Mouse (Mus musculus): ENCODE measurements at regions not wholly inside any gene's neighbourhood (a gene's known extent, or its start where the extent isn't known, plus 50 kb on each side); places are given as distances from the start of the nearest gene placed in this dataset.

- no peaks in the 10 kb centered on the region for H3K4me1 ChIP-seq (ENCODE audit: control insufficient read depth in 1 of 2, insufficient read depth in 2 of 2, low read length in 2 of 2)
- no peak for TF ChIP-seq E2F4 (IDR thresholded peaks at IDR 0.05; ENCODE audit: borderline replicate concordance, low read depth, low read length)
- no peak for TF ChIP-seq ZKSCAN1 (IDR thresholded peaks at IDR 0.05; ENCODE audit: low read depth, low read length)
- no peak for TF ChIP-seq CTCF (IDR thresholded peaks at IDR 0.05 in 2 of 3, conservative IDR thresholded peaks at IDR 0.05 in 1 of 3; ENCODE audit: control insufficient read depth in 1 of 3, insufficient read depth in 1 of 3, low read depth in 2 of 3, low read length in 3 of 3, poor library complexity in 1 of 3, severe bottlenecking in 1 of 3)
- no peak for TF ChIP-seq UBTF (IDR thresholded peaks at IDR 0.05; ENCODE audit: borderline replicate concordance, insufficient read depth, low read depth, low read length)
- no peak for TF ChIP-seq MAX (IDR thresholded peaks at IDR 0.05; ENCODE audit: low read length)
- TF ChIP-seq USF2 (IDR thresholded peaks at IDR 0.05; ENCODE audit: borderline replicate concordance in 1 of 2, insufficient read depth in 1 of 2, low read depth in 1 of 2, low read length in 2 of 2), result no peak
- no peak for TF ChIP-seq MXI1 (IDR thresholded peaks at IDR 0.05; ENCODE audit: low read depth, low read length)
- TF ChIP-seq MYC (IDR thresholded peaks at IDR 0.05; ENCODE audit: low read depth, low read length), result no peak
- no peak for TF ChIP-seq ZNF384 (IDR thresholded peaks at IDR 0.05; ENCODE audit: low read depth, low read length)
- no peak for TF ChIP-seq ETS1 (IDR thresholded peaks at IDR 0.05; ENCODE audit: low read depth, low read length)
- no peak for TF ChIP-seq NELFE (IDR thresholded peaks at IDR 0.05; ENCODE audit: low read depth, low read length)
- TF ChIP-seq GABPA (IDR thresholded peaks at IDR 0.05; ENCODE audit: low read depth, low read length), result no peak
- TF ChIP-seq USF1 (IDR thresholded peaks at IDR 0.05; ENCODE audit: low read depth, low read length), result no peak
- TF ChIP-seq BHLHE40 (IDR thresholded peaks at IDR 0.05; ENCODE audit: borderline replicate concordance, low read depth, low read length), result no peak
- TF ChIP-seq RAD21 (IDR thresholded peaks at IDR 0.05; ENCODE audit: low read depth, low read length), result no peak
- no peak for TF ChIP-seq TBP (IDR thresholded peaks at IDR 0.05; ENCODE audit: low read depth, low read length)
These were observed 159.1 kb upstream of the Meox2 start for GRCm38 (mm10) chr12:36949096-36949738.

GRCm38 (mm10) chr12:36974432-36975094 lies 133.8 kb upstream of the Meox2 start:
- H3K4me3 ChIP-seq (ENCODE audit: control insufficient read depth in 1 of 2, insufficient read depth in 1 of 2, low read depth in 2 of 2, low read length in 2 of 2), result no peak overlapping the region
- TF ChIP-seq MEF2A (IDR thresholded peaks at IDR 0.05; ENCODE audit: extremely low read depth, insufficient replicate concordance, low read depth, low read length, poor library complexity, severe bottlenecking), result no peak
- H3K27ac ChIP-seq (ENCODE audit: control insufficient read depth, low read depth, low read length), result no peak overlapping the region
- H3K36me3 ChIP-seq (ENCODE audit: control insufficient read depth in 1 of 2, insufficient read depth in 2 of 2, low read length in 2 of 2), result no peaks in the 10 kb centered on the region
- H3K9ac ChIP-seq (ENCODE audit: control insufficient read depth, low read depth, low read length, poor library complexity, severe bottlenecking), result no peak overlapping the region
- DNase-seq (ENCODE audit: low read depth, low spot score), result no peak
- no peaks in the 10 kb centered on the region for H3K79me2 ChIP-seq (ENCODE audit: control insufficient read depth, insufficient read depth, low read length, poor library complexity)
- no peaks in the 10 kb centered on the region for H3K4me1 ChIP-seq (ENCODE audit: control insufficient read depth in 1 of 2, insufficient read depth in 2 of 2, low read length in 2 of 2)
- no peaks in the 10 kb centered on the region for H3K27me3 ChIP-seq (ENCODE audit: control insufficient read depth in 1 of 2, insufficient read depth in 2 of 2, low read length in 2 of 2)
- H3K9me3 ChIP-seq (replicated peaks; ENCODE audit: insufficient read depth, low read length), result no peaks in the 10 kb centered on the region

More at GRCm38 (mm10) chr12:36949096-36949738, 159.1 kb upstream of the Meox2 start:
- H3K36me3 ChIP-seq (ENCODE audit: control insufficient read depth in 1 of 2, insufficient read depth in 2 of 2, low read length in 2 of 2), result no peaks in the 10 kb centered on the region
- no peak overlapping the region for H3K9ac ChIP-seq (ENCODE audit: control insufficient read depth, low read depth, low read length, poor library complexity, severe bottlenecking)
- no peak overlapping the region for H3K27ac ChIP-seq (ENCODE audit: control insufficient read depth, low read depth, low read length)
- H3K79me2 ChIP-seq (ENCODE audit: control insufficient read depth, insufficient read depth, low read length, poor library complexity), result no peaks in the 10 kb centered on the region
- no peaks in the 10 kb centered on the region for H3K9me3 ChIP-seq (replicated peaks; ENCODE audit: insufficient read depth, low read length)
- H3K4me3 ChIP-seq (ENCODE audit: control insufficient read depth in 1 of 2, insufficient read depth in 1 of 2, low read depth in 2 of 2, low read length in 2 of 2), result no peak overlapping the region
- no peak for DNase-seq (ENCODE audit: low read depth, low spot score)
- no peaks in the 10 kb centered on the region for H3K27me3 ChIP-seq (ENCODE audit: control insufficient read depth in 1 of 2, insufficient read depth in 2 of 2, low read length in 2 of 2)
